Mouse (Mus musculus) liver, embryonic 13.5 days (tissue): ENCODE measurements around the gene Vmn1r78. TPM values are rescaled to one million over a fixed set of nuclear protein-coding genes. Genes with fewer than 3 reads are reported as not detected.
"Not testable (repeated sequence)": the region's sequence is repeated elsewhere in the genome, so short reads cannot be mapped to it uniquely, and the experiment has no call there.

Experiments used
- ATAC-seq: fragments of 200-750 bp; cut with Nextera tagmentation; 2 replicates; pipeline ENCODE4 v1.8.0; 2017; ENCODE audit warnings: low read depth, mild to moderate bottlenecking, moderate number of reproducible peaks, moderate library complexity
- DNase-seq: peaks from one replicate; pipeline ENCODE4 v3.0.0; 2022
- H3K27ac ChIP-seq: fragments of 300-500 bp; sonication (generic); 2 replicates; pipeline ENCODE4 v1.5.1; 2015; ENCODE audit warnings: moderate library complexity, mild to moderate bottlenecking, inconsistent platforms
- H3K27me3 ChIP-seq: fragments of 300-500 bp; sonication (generic); 2 replicates; pipeline ENCODE4 v1.6.1; 2015; ENCODE audit warnings: mild to moderate bottlenecking, inconsistent platforms
- H3K36me3 ChIP-seq: fragments of 300-500 bp; sonication (generic); 2 replicates; pipeline ENCODE4 v1.6.1; 2015; ENCODE audit warnings: mild to moderate bottlenecking, inconsistent platforms
- H3K4me1 ChIP-seq: fragments of 300-500 bp; sonication (generic); replicated peaks from 2 replicates; pipeline ENCODE4 v1.6.1; 2015; ENCODE audit warnings: inconsistent platforms
- H3K4me2 ChIP-seq: fragments of 300-500 bp; sonication (generic); 2 replicates; pipeline ENCODE4 v1.6.1; 2015; ENCODE audit warnings: inconsistent platforms, mild to moderate bottlenecking, moderate library complexity
- H3K4me3 ChIP-seq: fragments of 300-500 bp; sonication (generic); replicated peaks from 2 replicates; pipeline ENCODE4 v1.5.1; 2015; ENCODE audit warnings: mild to moderate bottlenecking, inconsistent platforms
- H3K9ac ChIP-seq: fragments of 300-500 bp; sonication (generic); 2 replicates; pipeline ENCODE4 v1.6.1; 2015; ENCODE audit warnings: mild to moderate bottlenecking, inconsistent platforms
- H3K9me3 ChIP-seq: fragments of 300-500 bp; sonication (generic); replicated peaks from 2 replicates; pipeline ENCODE4 v1.6.1; 2016; ENCODE audit warnings: inconsistent platforms
- WGBS: fragments of 180-500 bp; shearing (Covaris S2); methylation state at CpG from one replicate; pipeline ENCODE4 v1.1.7; 2015; ENCODE audit not compliant: insufficient replicate concordance; 5-methylcytosine and 5-hydroxymethylcytosine counted together
- polyA plus RNA-seq: library from polyadenylated mRNA; unstranded; fragments of >200 nt; fragmentation: Nextera tagmentation; extraction: Ambion mirVana; gene quantifications from 2 replicates; pipeline ENCODE4 v1.2.1, GENCODE M21; 2015

Vmn1r78 gene
- not detected in 2 replicates for polyA plus RNA-seq

- no peaks in the 10 kb centered on the region for H3K9me3 ChIP-seq
- H3K4me1 ChIP-seq = no peaks in the 10 kb centered on the region
- no peak for DNase-seq
- H3K9ac ChIP-seq = no peak within 1 kb of the TSS
- ATAC-seq = no peak
- WGBS = 36% methylated on average over 2 of the region's 2 CpGs
- no peak within 1 kb of the TSS for H3K27ac ChIP-seq
- no peak within 1 kb of the TSS for H3K4me2 ChIP-seq
- no peaks in the 10 kb centered on the region for H3K36me3 ChIP-seq
- no peaks in the 10 kb centered on the region for H3K27me3 ChIP-seq
- H3K4me3 ChIP-seq = no peak within 1 kb of the TSS
Observed at GRCm38 (mm10) chr7:12149957-12150356, at the start of gene Vmn1r78. Gene Vmn1r78 (plus strand): TSS chr7:12150257.

DNA sequence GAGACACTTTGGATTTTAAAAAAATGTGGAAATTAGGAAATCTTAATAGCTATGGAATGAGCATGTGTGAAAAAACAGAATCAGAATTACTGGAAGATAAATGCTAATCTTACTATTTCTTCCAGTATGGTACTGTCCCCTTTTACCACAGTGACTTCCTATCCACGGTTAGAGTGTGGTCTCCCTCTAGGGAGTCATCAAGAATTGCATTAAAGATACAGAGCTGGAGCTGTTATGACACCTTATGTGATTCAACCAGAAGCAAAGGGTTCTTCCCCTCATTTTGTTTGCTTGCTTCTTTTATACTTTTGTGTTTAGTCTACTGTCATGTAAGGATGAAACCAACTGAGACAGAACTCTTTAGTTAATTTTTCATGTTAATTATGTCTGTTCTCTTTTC lies 6.4 kb downstream of the Vmn1r78 start:
- not testable (repeated sequence) for H3K4me3 ChIP-seq, H3K9ac ChIP-seq, H3K27me3 ChIP-seq, DNase-seq, H3K36me3 ChIP-seq, H3K27ac ChIP-seq, H3K9me3 ChIP-seq, ATAC-seq, H3K4me2 ChIP-seq, H3K4me1 ChIP-seq
- WGBS = 37% methylated on average over 1 of the region's 1 CpGs

DNA sequence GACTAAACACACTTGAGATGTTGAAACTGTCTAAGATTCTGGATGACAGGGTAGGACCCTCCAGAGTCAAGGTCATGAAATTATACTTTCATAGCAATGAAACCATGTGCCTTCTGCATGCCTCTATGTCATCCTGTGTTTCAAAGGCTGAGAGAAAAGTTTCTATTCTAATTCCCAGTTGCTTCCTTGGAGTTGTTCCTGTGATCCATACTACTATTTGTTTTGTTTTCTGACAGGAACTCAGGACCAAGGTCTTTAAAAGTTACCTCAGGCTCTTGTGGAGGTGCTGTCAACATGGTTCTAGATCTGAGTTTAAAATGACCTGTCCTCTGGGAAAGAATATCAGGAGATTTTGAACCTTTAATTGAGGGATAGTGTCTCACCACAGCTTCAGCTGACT lies 20.9 kb downstream of the Vmn1r78 start, which contains the start of gene Vmn1r79:
TSS of gene Vmn1r79 (plus strand) at position 301 of the 400 bp plus-strand sequence.
- DNase-seq, H3K4me2 ChIP-seq, H3K27ac ChIP-seq, H3K9me3 ChIP-seq, H3K36me3 ChIP-seq, H3K27me3 ChIP-seq, H3K9ac ChIP-seq, H3K4me3 ChIP-seq, H3K4me1 ChIP-seq, ATAC-seq: not testable (repeated sequence)

GRCm38 (mm10) chr7:12172926-12173325 lies 22.9 kb downstream of the Vmn1r78 start:
- H3K9me3 ChIP-seq, H3K9ac ChIP-seq, H3K4me1 ChIP-seq, H3K27ac ChIP-seq, ATAC-seq, H3K27me3 ChIP-seq, H3K4me3 ChIP-seq, H3K4me2 ChIP-seq, H3K36me3 ChIP-seq, DNase-seq: not testable (repeated sequence)
- WGBS = 42% methylated on average over 2 of the region's 2 CpGs

DNA sequence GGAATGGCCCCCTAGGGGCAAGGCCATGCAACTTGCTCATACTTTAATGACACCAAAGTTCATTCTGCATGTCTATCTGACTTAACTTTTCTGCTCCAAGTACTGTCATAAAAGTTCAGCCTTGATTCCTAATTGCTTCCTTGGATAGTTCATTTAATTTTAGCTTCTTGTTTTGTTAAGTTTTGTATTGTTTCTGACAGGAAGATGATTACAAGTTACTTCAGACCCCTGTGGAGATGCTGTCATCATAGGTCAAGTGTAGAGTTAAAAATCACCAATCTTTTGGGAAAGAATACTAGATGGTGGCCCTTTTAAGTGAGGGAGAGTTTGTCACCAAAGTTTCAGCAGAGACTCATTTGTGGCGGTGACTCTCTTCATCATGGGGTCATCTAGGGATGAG lies 38.9 kb downstream of the Vmn1r78 start, which contains the start of gene Vmn1r80:
TSS of gene Vmn1r80 (plus strand) at position 301 of the 400 bp plus-strand sequence.
- H3K4me2 ChIP-seq = no peak within 1 kb of the TSS
- WGBS = 70% methylated on average over 1 of the region's 1 CpGs
- no peak within 1 kb of the TSS for H3K27ac ChIP-seq
- H3K4me3 ChIP-seq = no peak within 1 kb of the TSS
- no peaks in the 10 kb centered on the region for H3K9me3 ChIP-seq
- ATAC-seq (no peak), DNase-seq (no peak)
- no peaks in the 10 kb centered on the region for H3K27me3 ChIP-seq
- H3K9ac ChIP-seq = no peak within 1 kb of the TSS
- no peaks in the 10 kb centered on the region for H3K36me3 ChIP-seq
- H3K4me1 ChIP-seq = no peaks in the 10 kb centered on the region

DNA sequence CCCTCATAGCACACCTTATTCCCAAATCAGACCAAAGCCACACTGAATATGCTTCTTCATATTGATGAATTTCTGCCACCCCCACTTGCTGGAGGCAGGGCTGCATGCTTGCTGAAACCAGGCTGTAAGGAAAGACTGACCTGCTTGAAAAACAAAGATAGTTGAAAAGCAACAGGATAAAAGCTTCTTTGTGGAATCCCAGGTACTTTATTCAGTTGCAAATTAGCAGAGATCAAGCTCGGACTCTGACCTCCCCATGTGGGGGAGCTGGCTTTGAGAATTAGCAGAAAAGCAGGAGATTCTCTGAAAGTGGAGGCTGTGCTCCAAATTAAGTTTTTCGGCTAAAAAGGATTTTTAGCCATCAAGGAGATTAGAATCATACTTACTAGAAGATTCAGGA lies 54.1 kb downstream of the Vmn1r78 start:
- Histone ChIP-seq H3K4me2 (no peak overlapping the region), H3K9ac (no peak overlapping the region), H3K9me3 (peaks cover 4% of the 10 kb centered on the region; the same call in 1 of the 2 replicates), H3K27me3 (no peaks in the 10 kb centered on the region), H3K36me3 (no peaks in the 10 kb centered on the region), H3K4me3 (no peak overlapping the region), H3K4me1 (no peaks in the 10 kb centered on the region), H3K27ac (no peak overlapping the region)
- WGBS = 50% methylated on average over 2 of the region's 2 CpGs
- DNase-seq = no peak
- ATAC-seq = no peak

Other genes starting within 250 kb of the Vmn1r78 start
- not detected in 2 replicates for gene Vmn1r76, start 212.0 kb upstream of the Vmn1r78 start, polyA plus RNA-seq
- not detected in 2 replicates for gene Vmn1r77, start 113.5 kb upstream of the Vmn1r78 start, polyA plus RNA-seq
- gene Vmn1r79, start 21.0 kb downstream of the Vmn1r78 start, polyA plus RNA-seq = not detected in 2 replicates
- gene Vmn1r80, start 39.0 kb downstream of the Vmn1r78 start, polyA plus RNA-seq = not detected in 2 replicates
- not detected in 2 replicates for gene Vmn1r81, start 118.0 kb downstream of the Vmn1r78 start, polyA plus RNA-seq
- gene Vmn1r82, start 150.2 kb downstream of the Vmn1r78 start, polyA plus RNA-seq = not detected in 2 replicates
- not detected in 2 replicates for gene Vmn1r83, start 179.2 kb downstream of the Vmn1r78 start, polyA plus RNA-seq
- gene Vmn1r84, start 219.0 kb downstream of the Vmn1r78 start, polyA plus RNA-seq = not detected in 2 replicates